Mouse (Mus musculus) C2C12 (cell line): ENCODE results near the gene Tbx1. TPM values are rescaled to one million over a fixed set of nuclear protein-coding genes. Genes with fewer than 3 reads are reported as not detected.

ENCODE experiments used
- H3K27me3 ChIP-seq: one replicate; pipeline ENCODE4 v1.6.1; 2011; ENCODE audit not compliant: control insufficient read depth, insufficient read depth, insufficient read length
- H3K36me3 ChIP-seq: one replicate; pipeline ENCODE4 v1.6.1; 2011; ENCODE audit not compliant: control insufficient read depth, insufficient read depth
- H3K4me3 ChIP-seq: one replicate; pipeline ENCODE4 v1.5.1; 2011; ENCODE audit warnings: mild to moderate bottlenecking, control low read depth; ENCODE audit not compliant: poor library complexity, insufficient read depth, severe bottlenecking
- H3K79me2 ChIP-seq: one replicate; pipeline ENCODE4 v1.6.1; 2011; ENCODE audit not compliant: control insufficient read depth, insufficient read depth
- H3K79me3 ChIP-seq: one replicate; pipeline ENCODE4 v1.6.1; 2011; ENCODE audit warnings: low read depth, control low read depth
- H3ac ChIP-seq: one replicate; pipeline ENCODE3; 2011; ENCODE audit warnings: low read depth; ENCODE audit not compliant: control insufficient read depth, insufficient read length
- CEBPB ChIP-seq: IDR thresholded peaks from one replicate; pipeline ENCODE4 v1.6.1; 2011; ENCODE audit warnings: low read depth, mild to moderate bottlenecking, control low read depth, moderate library complexity
- CTCF ChIP-seq: IDR thresholded peaks from one replicate; pipeline ENCODE4 v1.5.1; 2011; ENCODE audit not compliant: control insufficient read depth, insufficient read depth, insufficient read length
- FOSL1 ChIP-seq: IDR thresholded peaks from one replicate; pipeline ENCODE4 v1.8.0; 2011; ENCODE audit warnings: mild to moderate bottlenecking, low read length; ENCODE audit not compliant: poor library complexity, insufficient read depth, severe bottlenecking
- MAX ChIP-seq: IDR thresholded peaks from one replicate; pipeline ENCODE4 v1.6.1; 2011; ENCODE audit warnings: mild to moderate bottlenecking, control low read depth
- MYOD1 ChIP-seq: IDR thresholded peaks from one replicate; pipeline ENCODE4 v1.6.1; 2011; ENCODE audit warnings: low read depth; ENCODE audit not compliant: control insufficient read depth, insufficient read length
- MYOG ChIP-seq: IDR thresholded peaks from one replicate; pipeline ENCODE4 v1.6.1; 2011; ENCODE audit not compliant: control insufficient read depth, insufficient read length; ENCODE audit errors: extremely low read depth
- USF1 ChIP-seq: IDR thresholded peaks from one replicate; pipeline ENCODE4 v1.6.1; 2011; ENCODE audit warnings: low read depth, mild to moderate bottlenecking, control low read depth, moderate library complexity
- polyA plus RNA-seq: library from polyadenylated mRNA; unstranded; fragments of >200 nt; fragmentation: generic; extraction: Trizol; gene quantifications from one replicate; pipeline ENCODE4 v1.2.1, GENCODE M21; 2012; ENCODE audit warnings: missing spikeins

Gene Tbx1
- polyA plus RNA-seq, 1 experiment: 12.1 TPM

GRCm38 (mm10) chr16:18628948-18629340 lies 38.5 kb upstream of the Tbx1 start:
- Histone ChIP-seq H3K36me3 (peaks cover 18% of the 10 kb centered on the region), H3K27me3 (no peaks in the 10 kb centered on the region), H3K79me2 (peaks cover 19% of the 10 kb centered on the region), H3K4me3 (peak overlapping the region; percentile 44), H3K79me3 (no peaks in the 10 kb centered on the region), H3ac (peak overlapping the region; percentile 92)
- TF ChIP-seq MYOG: no peak
- TF ChIP-seq CTCF: no peak
- no peak for TF ChIP-seq CEBPB
- no peak for TF ChIP-seq FOSL1
- no peak for TF ChIP-seq USF1

DNA sequence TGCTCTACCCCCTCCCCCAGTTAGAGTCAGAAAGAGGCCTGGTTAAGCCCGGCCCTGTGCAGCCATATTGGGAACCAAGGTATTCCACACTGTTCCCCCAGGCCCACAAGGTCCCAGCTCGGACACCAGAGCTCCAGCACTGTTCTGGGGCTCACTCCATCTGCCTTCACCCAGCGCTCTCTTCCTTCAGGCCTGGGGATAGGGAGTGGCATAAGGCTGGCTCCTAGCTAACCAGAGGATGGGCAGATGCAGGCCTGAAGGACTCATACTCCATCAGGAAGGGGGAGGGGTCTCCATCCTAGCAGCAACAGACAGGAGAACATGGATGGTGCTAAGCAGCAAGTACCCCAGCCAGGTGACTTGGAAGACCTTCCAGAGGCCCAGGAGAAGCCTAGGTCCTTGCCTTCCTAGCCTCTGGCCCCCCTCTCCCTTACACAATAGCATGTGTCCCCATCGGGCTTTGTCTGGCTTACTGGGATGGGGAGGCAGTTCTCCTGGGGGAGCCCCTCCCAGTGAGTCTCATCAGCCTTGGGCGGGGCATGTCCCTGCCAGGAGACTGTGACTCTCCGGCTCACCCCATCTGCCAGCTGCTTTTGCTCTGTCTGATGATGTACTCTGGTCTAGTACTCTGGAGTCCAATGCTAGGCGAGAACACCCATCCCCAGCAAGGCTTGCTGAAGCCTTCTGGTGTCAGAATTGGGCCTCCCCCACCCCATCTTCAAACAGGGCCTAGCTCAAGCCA lies 37.9 kb upstream of the Tbx1 start:
- no peaks in the 10 kb centered on the region for H3K27me3 ChIP-seq
- TF ChIP-seq MYOG (no peak), MYOD1 (peak; percentile 2)
- peak overlapping the region; percentile 44 for H3K4me3 ChIP-seq
- peak overlapping the region; percentile 50 for H3ac ChIP-seq
- H3K79me3 ChIP-seq: no peaks in the 10 kb centered on the region
- H3K36me3 ChIP-seq: peaks cover 22% of the 10 kb centered on the region
- peaks cover 19% of the 10 kb centered on the region for H3K79me2 ChIP-seq

DNA sequence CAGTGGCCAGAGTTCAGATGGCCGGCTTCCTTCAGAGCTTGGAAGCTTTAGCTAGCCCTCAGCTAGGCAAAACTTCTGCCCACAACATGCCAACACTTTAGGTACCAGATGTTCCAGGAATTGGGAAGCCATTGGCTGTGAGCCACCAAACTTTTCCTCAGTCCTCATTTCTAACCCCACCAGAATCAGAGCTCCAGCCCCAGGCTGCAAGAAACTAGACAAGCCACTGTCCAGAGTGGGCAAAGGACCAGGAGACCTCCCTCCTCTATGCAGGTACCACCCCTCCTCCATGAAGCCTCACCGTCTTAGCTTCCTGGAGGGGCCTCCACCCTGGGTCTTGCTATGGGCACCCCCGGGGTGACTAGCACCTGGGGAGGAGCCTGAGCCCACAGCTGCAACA lies 36.7 kb upstream of the Tbx1 start:
- Histone ChIP-seq H3K4me3 (no peak overlapping the region), H3K27me3 (no peaks in the 10 kb centered on the region), H3K36me3 (peaks cover 30% of the 10 kb centered on the region), H3ac (no peak overlapping the region), H3K79me3 (no peaks in the 10 kb centered on the region), H3K79me2 (peaks cover 19% of the 10 kb centered on the region)
- TF ChIP-seq MYOG (no peak), MYOD1 (no peak), FOSL1 (no peak), CEBPB (no peak), USF1 (no peak)

GRCm38 (mm10) chr16:18626376-18626878 lies 36.0 kb upstream of the Tbx1 start, which contains the start of gene Gm49601:
Gm49601 (minus strand) TSS chr16:18626427.
- Histone ChIP-seq H3K79me2 (peaks cover 19% of the 10 kb centered on the region), H3K36me3 (peaks cover 34% of the 10 kb centered on the region), H3K27me3 (no peaks in the 10 kb centered on the region), H3K79me3 (no peaks in the 10 kb centered on the region), H3K4me3 (no peak within 1 kb of the TSS), H3ac (no peak within 1 kb of the TSS)
- no peak for TF ChIP-seq CEBPB
- TF ChIP-seq CTCF: peak; percentile 97
- no peak for TF ChIP-seq FOSL1
- no peak for TF ChIP-seq MYOD1
- TF ChIP-seq MAX: no peak
- no peak for TF ChIP-seq MYOG
- TF ChIP-seq USF1: no peak

DNA sequence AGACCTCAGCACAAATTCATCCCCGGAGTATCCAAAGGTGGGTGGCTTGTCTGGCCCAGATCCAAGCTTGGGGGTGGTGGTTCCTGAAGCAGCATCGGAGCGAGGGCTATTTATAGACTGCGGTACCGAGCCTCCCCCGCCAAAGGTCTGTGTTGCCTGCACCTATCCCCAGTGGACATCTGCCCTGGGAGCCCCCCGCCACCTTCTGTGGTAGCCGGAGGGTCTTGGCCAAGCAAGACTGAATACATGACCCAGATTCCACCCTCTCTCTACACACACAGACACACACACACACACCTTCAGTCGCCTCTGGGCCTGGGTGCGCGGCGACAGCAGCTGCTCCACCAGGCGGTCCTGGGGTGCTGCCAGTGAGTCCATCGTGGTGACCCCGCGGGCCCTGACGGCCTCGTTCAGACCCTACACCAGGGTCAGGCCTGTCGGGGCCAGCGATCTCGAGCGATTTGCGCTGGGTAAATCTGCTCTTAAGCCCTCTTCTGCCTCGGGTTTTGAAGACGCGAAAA lies 35.4 kb upstream of the Tbx1 start:
- H3ac ChIP-seq: no peak overlapping the region
- H3K79me3 ChIP-seq: no peaks in the 10 kb centered on the region
- H3K27me3 ChIP-seq: no peaks in the 10 kb centered on the region
- peaks cover 19% of the 10 kb centered on the region for H3K79me2 ChIP-seq
- peaks cover 34% of the 10 kb centered on the region for H3K36me3 ChIP-seq
- TF ChIP-seq MYOG (no peak), CTCF (no peak), MYOD1 (no peak), USF1 (no peak), CEBPB (no peak), FOSL1 (no peak), MAX (no peak)
- H3K4me3 ChIP-seq: no peak overlapping the region

GRCm38 (mm10) chr16:18625097-18625496 lies 34.6 kb upstream of the Tbx1 start:
- Histone ChIP-seq H3K27me3 (no peaks in the 10 kb centered on the region), H3ac (no peak overlapping the region), H3K79me2 (peaks cover 19% of the 10 kb centered on the region), H3K79me3 (no peaks in the 10 kb centered on the region), H3K36me3 (peaks cover 34% of the 10 kb centered on the region), H3K4me3 (no peak overlapping the region)
- TF ChIP-seq MYOG (no peak), CEBPB (no peak), FOSL1 (no peak), CTCF (no peak), USF1 (no peak), MAX (no peak), MYOD1 (no peak)
